Mouse (Mus musculus): ENCODE results near the gene Asna1.

Gene Asna1

GRCm38 (mm10) chr8:85013230-85013840 is 11.7 kb downstream of the Asna1 start:
- Histone ChIP-seq H3K4me3 (replicated peaks; ENCODE audit: low read length) (peak overlapping the region; percentile 72), H3K4me1 (replicated peaks; ENCODE audit: low read depth, low read length) (peaks cover 61% of the 10 kb centered on the region), H3K27me3 (ENCODE audit: insufficient read depth, low read length) (peaks cover 50% of the 10 kb centered on the region), H3K9me3 (ENCODE audit: low read length) (no peaks in the 10 kb centered on the region), H3K36me3 (ENCODE audit: insufficient read depth, low read length) (peaks cover 16% of the 10 kb centered on the region)
- peak; percentile 90 for TF ChIP-seq CTCF (conservative IDR thresholded peaks at IDR 0.05; ENCODE audit: low read length)
- TF ChIP-seq NANOG (IDR thresholded peaks at IDR 0.05; ENCODE audit: borderline replicate concordance, low read length), result no peak

- Histone ChIP-seq H3K36me3 (ENCODE audit: insufficient read depth, low read length) (no peaks in the 10 kb centered on the region), H3K4me1 (replicated peaks; ENCODE audit: low read depth, low read length) (peaks cover 52% of the 10 kb centered on the region), H3K4me3 (replicated peaks; ENCODE audit: low read length) (0 out of 2 replicates have a peak overlapping the region, but pooled peaks have one; percentile 13), H3K9me3 (ENCODE audit: low read length) (no peaks in the 10 kb centered on the region), H3K27me3 (ENCODE audit: insufficient read depth, low read length) (peaks cover 57% of the 10 kb centered on the region)
- TF ChIP-seq POU5F1 (IDR thresholded peaks at IDR 0.05; ENCODE audit: borderline replicate concordance, low read length) (no peak), NANOG (IDR thresholded peaks at IDR 0.05; ENCODE audit: borderline replicate concordance, low read length) (no peak), CTCF (conservative IDR thresholded peaks at IDR 0.05; ENCODE audit: low read length) (no peak)
Observed at GRCm38 (mm10) chr8:85011242-85011641, 13.8 kb downstream of the Asna1 start.

- TF ChIP-seq POU5F1 (IDR thresholded peaks at IDR 0.05; ENCODE audit: borderline replicate concordance, low read length) (no peak), CTCF (conservative IDR thresholded peaks at IDR 0.05; ENCODE audit: low read length) (peak; percentile 62), NANOG (IDR thresholded peaks at IDR 0.05; ENCODE audit: borderline replicate concordance, low read length) (no peak)
- Histone ChIP-seq H3K27me3 (ENCODE audit: insufficient read depth, low read length) (peaks cover 34% of the 10 kb centered on the region), H3K4me3 (replicated peaks; ENCODE audit: low read length) (peak overlapping the region; percentile 67), H3K9me3 (ENCODE audit: low read length) (no peaks in the 10 kb centered on the region), H3K4me1 (replicated peaks; ENCODE audit: low read depth, low read length) (peaks cover 39% of the 10 kb centered on the region), H3K36me3 (ENCODE audit: insufficient read depth, low read length) (peaks cover 7% of the 10 kb centered on the region)
Observed at GRCm38 (mm10) chr8:85007686-85008085, 17.4 kb downstream of the Asna1 start.

- Histone ChIP-seq H3K4me1 (replicated peaks; ENCODE audit: low read depth, low read length) (peaks cover 71% of the 10 kb centered on the region), H3K27me3 (ENCODE audit: insufficient read depth, low read length) (no peaks in the 10 kb centered on the region)
- TF ChIP-seq CTCF (conservative IDR thresholded peaks at IDR 0.05; ENCODE audit: low read length) (peak; percentile 71), NANOG (IDR thresholded peaks at IDR 0.05; ENCODE audit: borderline replicate concordance, low read length) (no peak), POU5F1 (IDR thresholded peaks at IDR 0.05; ENCODE audit: borderline replicate concordance, low read length) (no peak)
Observed at GRCm38 (mm10) chr8:84997649-84998295, 27.3 kb downstream of the Asna1 start.

GRCm38 (mm10) chr8:84996978-84997377 is 28.1 kb downstream of the Asna1 start:
- H3K4me3 ChIP-seq (replicated peaks; ENCODE audit: low read length), result 0 out of 2 replicates have a peak overlapping the region, but pooled peaks have one; percentile 59
- H3K36me3 ChIP-seq (ENCODE audit: insufficient read depth, low read length), result peaks cover 70% of the 10 kb centered on the region
- TF ChIP-seq CTCF (conservative IDR thresholded peaks at IDR 0.05; ENCODE audit: low read length) (no peak), NANOG (IDR thresholded peaks at IDR 0.05; ENCODE audit: borderline replicate concordance, low read length) (no peak), POU5F1 (IDR thresholded peaks at IDR 0.05; ENCODE audit: borderline replicate concordance, low read length) (no peak)
- no peaks in the 10 kb centered on the region for H3K27me3 ChIP-seq (ENCODE audit: insufficient read depth, low read length)
- no peaks in the 10 kb centered on the region for H3K9me3 ChIP-seq (ENCODE audit: low read length)
- H3K4me1 ChIP-seq (replicated peaks; ENCODE audit: low read depth, low read length), result peaks cover 67% of the 10 kb centered on the region

More at GRCm38 (mm10) chr8:84997649-84998295, 27.3 kb downstream of the Asna1 start:
- Histone ChIP-seq H3K36me3 (ENCODE audit: insufficient read depth, low read length) (peaks cover 73% of the 10 kb centered on the region), H3K9me3 (ENCODE audit: low read length) (no peaks in the 10 kb centered on the region), H3K4me3 (replicated peaks; ENCODE audit: low read length) (peak overlapping the region; percentile 59)

- H3K4me3 ChIP-seq (replicated peaks; ENCODE audit: low read length), result peak overlapping the region; percentile 66
- H3K4me1 ChIP-seq (replicated peaks; ENCODE audit: low read depth, low read length), result peaks cover 68% of the 10 kb centered on the region
- no peaks in the 10 kb centered on the region for H3K27me3 ChIP-seq (ENCODE audit: insufficient read depth, low read length)
- peaks cover 64% of the 10 kb centered on the region for H3K36me3 ChIP-seq (ENCODE audit: insufficient read depth, low read length)
- H3K9me3 ChIP-seq (ENCODE audit: low read length), result no peaks in the 10 kb centered on the region
- no peak for TF ChIP-seq CTCF (conservative IDR thresholded peaks at IDR 0.05; ENCODE audit: low read length)
- no peak for TF ChIP-seq POU5F1 (IDR thresholded peaks at IDR 0.05; ENCODE audit: borderline replicate concordance, low read length)
- TF ChIP-seq NANOG (IDR thresholded peaks at IDR 0.05; ENCODE audit: borderline replicate concordance, low read length), result no peak
Observed at GRCm38 (mm10) chr8:84995680-84996079, 29.4 kb downstream of the Asna1 start.

GRCm38 (mm10) chr8:84994375-84994774 is 30.7 kb downstream of the Asna1 start:
- Histone ChIP-seq H3K4me1 (replicated peaks; ENCODE audit: low read depth, low read length) (peaks cover 71% of the 10 kb centered on the region), H3K9me3 (ENCODE audit: low read length) (no peaks in the 10 kb centered on the region), H3K27me3 (ENCODE audit: insufficient read depth, low read length) (no peaks in the 10 kb centered on the region), H3K36me3 (ENCODE audit: insufficient read depth, low read length) (peaks cover 62% of the 10 kb centered on the region), H3K4me3 (replicated peaks; ENCODE audit: low read length) (no peak overlapping the region)
- no peak for TF ChIP-seq NANOG (IDR thresholded peaks at IDR 0.05; ENCODE audit: borderline replicate concordance, low read length)
- TF ChIP-seq POU5F1 (IDR thresholded peaks at IDR 0.05; ENCODE audit: borderline replicate concordance, low read length), result no peak
- TF ChIP-seq CTCF (conservative IDR thresholded peaks at IDR 0.05; ENCODE audit: low read length), result no peak

- H3K36me3 ChIP-seq (ENCODE audit: insufficient read depth, low read length), result peaks cover 40% of the 10 kb centered on the region
- no peaks in the 10 kb centered on the region for H3K27me3 ChIP-seq (ENCODE audit: insufficient read depth, low read length)
- H3K4me1 ChIP-seq (replicated peaks; ENCODE audit: low read depth, low read length), result peaks cover 83% of the 10 kb centered on the region
- H3K9me3 ChIP-seq (ENCODE audit: low read length), result no peaks in the 10 kb centered on the region
- H3K4me3 ChIP-seq (replicated peaks; ENCODE audit: low read length), result peak overlapping the region; percentile 91
- no peak for TF ChIP-seq POU5F1 (IDR thresholded peaks at IDR 0.05; ENCODE audit: borderline replicate concordance, low read length)
- no peak for TF ChIP-seq NANOG (IDR thresholded peaks at IDR 0.05; ENCODE audit: borderline replicate concordance, low read length)
- no peak for TF ChIP-seq CTCF (conservative IDR thresholded peaks at IDR 0.05; ENCODE audit: low read length)
Observed at GRCm38 (mm10) chr8:84990836-84991235, 34.2 kb downstream of the Asna1 start.
